Mouse (Mus musculus) small intestine, adult 2 months (tissue): ENCODE measurements at regions not wholly inside any gene's neighbourhood (a gene's known extent, or its start where the extent isn't known, plus 50 kb on each side); places are given as distances from the start of the nearest gene placed in this dataset.

Source experiments
- CTCF ChIP-seq: fragments of 200-500 bp; IDR thresholded peaks from 2 replicates; pipeline ENCODE4 v1.5.1; 2012; ENCODE audit warnings: low read depth, mild to moderate bottlenecking, control low read depth, inconsistent platforms, low read length, moderate library complexity, mixed read lengths; ENCODE audit not compliant: insufficient replicate concordance, insufficient read length; ENCODE audit errors: extremely low read depth
- POLR2A ChIP-seq: fragments of 200-500 bp; IDR thresholded peaks from 2 replicates; pipeline ENCODE4 v1.6.1; 2012; ENCODE audit warnings: low read depth, mild to moderate bottlenecking, control low read depth, inconsistent platforms, low read length, moderate library complexity

DNA sequence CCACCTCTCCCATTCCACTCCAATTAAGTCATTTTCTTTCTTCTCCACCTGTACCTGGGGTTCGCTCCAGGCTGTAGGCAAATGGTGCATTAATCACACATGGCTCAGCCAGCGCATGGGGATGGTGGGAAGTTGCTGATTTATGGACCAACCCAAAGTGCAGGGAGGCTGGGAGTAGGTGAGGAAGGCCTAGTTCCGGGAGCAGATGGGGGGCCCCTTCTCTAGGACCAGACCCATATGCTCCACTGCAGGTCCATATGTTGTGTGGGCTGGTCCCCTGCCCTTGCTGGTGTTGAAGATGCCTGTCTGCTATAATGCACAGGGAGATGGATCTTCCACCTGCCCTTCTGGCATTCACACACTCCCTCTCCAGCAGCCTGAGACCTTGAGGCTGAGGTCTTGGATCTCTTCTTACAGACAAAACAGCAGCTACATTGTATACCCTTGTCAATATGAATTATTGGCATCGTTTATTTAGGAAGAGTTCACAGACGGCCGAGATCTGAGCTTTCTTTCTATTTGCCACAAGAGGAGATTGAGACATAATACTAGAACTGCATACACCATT is 493.5 kb downstream of the Dhx35 start:
- TF ChIP-seq CTCF = no peak
- no peak for TF ChIP-seq POLR2A
